Mouse (Mus musculus) ovary, postnatal 14 days (tissue): ENCODE results near the gene Ccdc34.

ENCODE experiments used
- DNase-seq: peaks from one replicate; pipeline ENCODE4 v3.0.0; 2022; ENCODE audit warnings: low spot score

Ccdc34 gene

GRCm38 (mm10) chr2:110017616-110018505 is at the start of gene Ccdc34:
Gene Ccdc34 (plus strand): TSS chr2:110017817.
- peak; percentile 85 for DNase-seq

DNA sequence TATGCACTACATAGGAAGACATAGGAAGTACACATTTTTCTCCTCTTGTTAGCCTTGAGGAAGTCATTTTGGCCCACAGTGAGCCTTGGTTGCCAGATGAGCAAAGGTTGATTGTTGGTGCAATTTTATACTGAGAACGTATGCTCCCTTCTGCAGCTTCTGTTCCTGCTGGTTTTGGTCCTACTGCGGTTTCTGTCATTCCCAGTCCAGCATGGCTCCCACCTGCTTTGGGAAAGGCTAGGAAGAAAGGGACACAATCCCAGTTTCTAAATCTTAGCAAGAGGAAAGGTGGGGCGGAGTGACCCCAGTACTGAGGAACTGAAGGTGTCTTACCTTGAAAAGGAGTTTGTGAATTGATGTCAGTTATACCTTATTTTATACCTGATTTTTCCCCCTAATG is 48.2 kb upstream of the Ccdc34 start:
- no peak for DNase-seq

DNA sequence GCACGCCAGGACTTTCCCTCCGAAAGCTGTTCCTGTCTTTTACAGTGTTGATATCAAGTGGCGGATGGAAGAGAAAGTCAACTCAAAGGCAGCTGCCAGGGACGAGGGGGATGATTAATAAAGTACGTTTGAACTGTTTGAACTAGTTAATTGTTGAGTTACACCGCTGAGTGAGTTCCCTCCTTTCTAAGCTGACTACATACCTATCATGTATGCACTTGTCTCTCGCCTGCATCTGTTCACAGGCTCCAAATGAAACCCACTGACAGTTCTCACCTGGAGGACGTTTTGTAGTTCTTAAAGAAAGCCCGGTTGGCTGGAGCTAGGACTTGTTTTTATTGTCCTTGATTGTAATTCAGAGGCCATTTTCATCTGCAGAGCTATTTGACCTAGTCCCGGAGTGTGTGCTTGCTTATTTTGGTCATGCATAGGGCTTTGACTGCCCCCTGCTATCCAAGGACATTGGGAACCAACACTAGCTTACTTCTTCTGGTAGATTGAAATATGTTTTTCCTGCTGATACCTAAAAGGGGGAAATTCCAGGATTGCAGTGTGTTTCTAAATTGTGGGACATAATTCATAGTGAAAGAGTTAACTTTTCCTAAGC is 47.6 kb upstream of the Ccdc34 start:
- no peak for DNase-seq

- no peak for DNase-seq
These were observed 46.7 kb upstream of the Ccdc34 start for GRCm38 (mm10) chr2:109970744-109971410.

DNA sequence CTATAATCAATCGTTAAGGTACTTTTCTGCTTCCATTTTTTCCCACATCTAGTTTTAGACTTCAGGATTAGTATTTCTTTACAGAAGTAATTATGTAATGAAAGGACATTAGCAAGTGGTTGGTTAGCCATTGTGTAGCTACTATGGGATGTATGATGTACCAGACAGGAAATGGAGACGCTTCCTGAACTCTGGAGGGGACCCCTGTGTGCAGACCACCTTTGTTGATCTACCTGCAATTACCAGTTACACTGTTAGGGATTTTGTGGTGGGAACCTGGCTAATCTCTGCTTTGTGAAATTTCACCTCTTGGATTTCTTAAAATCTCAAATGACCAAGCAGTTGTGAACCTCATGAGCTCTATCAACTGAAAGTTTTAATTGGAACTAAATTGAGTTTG is 45.3 kb upstream of the Ccdc34 start:
- no peak for DNase-seq

DNA sequence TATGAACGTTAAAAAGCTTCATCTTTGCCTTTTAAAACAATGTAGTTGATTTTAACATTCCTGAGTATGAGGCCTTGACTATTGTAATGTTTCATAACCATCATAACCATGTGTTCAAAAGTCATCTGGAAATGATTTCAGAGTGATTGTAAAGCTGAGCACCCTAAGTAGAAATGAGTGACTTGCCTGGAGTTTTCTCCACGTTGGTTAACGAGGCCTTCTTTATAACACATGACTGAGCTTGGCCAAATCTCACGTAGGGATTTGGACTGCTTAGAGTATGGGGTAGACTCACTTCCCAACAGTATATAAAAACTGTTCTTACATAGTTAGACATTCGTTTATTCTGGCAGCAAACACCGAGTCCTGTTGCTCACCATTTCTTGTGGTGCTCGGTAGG is 44.7 kb upstream of the Ccdc34 start:
- no peak for DNase-seq

DNA sequence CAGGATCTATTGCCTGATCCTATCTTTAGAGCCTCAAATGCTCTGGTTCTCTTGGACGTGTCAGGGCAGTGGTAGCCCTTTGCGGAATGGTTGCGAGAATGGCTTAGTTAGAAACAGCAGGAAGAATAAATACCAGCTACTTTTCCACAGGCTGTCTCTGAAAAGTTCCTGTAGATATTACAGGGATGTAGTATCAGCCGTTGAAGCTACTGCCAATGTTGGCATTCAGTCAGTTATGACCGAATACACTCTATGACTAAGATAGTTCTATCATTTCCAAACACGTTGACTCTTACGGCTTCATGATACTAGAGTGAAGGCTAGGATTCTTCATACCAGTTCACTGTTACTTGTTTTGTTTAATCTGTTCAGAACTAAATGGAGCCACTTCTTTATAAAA is 42.8 kb upstream of the Ccdc34 start:
- DNase-seq: no peak

- no peak for DNase-seq
These were observed 41.4 kb upstream of the Ccdc34 start for GRCm38 (mm10) chr2:109976181-109976580.

GRCm38 (mm10) chr2:109977322-109977721 is 40.3 kb upstream of the Ccdc34 start:
- no peak for DNase-seq

DNA sequence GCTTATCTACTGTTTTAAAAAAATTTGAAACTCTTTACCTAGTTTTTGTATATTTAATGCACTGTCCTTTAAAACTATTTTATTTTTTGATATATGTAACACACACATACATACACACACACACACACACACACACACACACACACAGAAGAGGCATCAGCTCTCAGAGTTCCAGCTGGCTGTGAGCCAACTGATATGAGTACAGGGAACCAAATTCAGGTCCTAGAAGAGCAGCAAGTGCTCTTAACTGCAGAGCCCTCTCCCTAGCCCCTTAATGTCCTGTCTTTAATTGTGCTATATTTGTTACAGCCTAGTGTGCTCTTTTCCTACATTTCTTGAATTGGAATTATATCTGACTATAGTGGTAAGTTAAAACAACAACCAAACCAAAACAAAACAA is 38.4 kb upstream of the Ccdc34 start:
- no peak for DNase-seq

DNA sequence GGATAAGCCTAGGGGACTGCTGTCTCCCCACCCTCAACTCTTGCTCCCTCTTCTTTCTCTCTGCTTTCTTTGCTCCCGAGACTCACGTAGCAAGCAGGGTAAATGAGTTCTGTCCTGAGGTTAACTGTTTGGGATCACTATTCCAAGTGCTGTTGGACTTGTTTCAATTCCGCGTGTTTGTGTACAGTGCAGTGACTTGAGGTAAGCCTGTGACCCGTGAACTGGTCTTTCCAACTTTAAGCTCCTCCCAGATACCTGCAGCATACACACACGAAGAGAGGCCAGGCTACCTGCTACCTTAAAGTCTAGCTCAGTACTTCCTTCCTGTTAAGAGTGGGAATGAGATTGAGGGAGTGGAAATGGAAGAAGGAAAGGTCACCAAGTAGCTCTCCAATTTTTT is 34.2 kb upstream of the Ccdc34 start:
- DNase-seq: no peak

DNA sequence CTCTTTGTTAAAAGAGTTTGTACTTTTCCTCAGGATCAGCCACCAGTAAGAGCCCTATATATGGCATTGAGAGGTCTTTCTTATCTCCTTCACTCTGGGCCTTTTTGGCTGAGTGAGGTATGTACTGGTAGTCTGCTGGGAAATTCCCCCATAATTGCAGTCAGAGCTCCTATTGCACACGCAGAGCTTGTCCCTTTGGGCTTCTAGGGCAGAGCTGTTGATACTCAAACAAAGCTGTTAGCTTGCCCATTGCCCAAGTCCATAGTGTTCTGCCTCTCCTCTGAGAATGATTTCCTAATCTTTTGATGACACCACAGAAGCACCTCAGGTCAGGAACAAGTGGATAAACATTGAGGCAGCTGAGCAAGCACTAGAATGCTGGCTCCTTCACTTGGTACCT is 32.7 kb upstream of the Ccdc34 start:
- no peak for DNase-seq

- no peak for DNase-seq
These were observed 32.1 kb upstream of the Ccdc34 start for GRCm38 (mm10) chr2:109985560-109985959.

GRCm38 (mm10) chr2:109986036-109986785 is 31.4 kb upstream of the Ccdc34 start:
- DNase-seq: no peak

- DNase-seq: no peak
These were observed 29.7 kb upstream of the Ccdc34 start for GRCm38 (mm10) chr2:109987946-109988345.

DNA sequence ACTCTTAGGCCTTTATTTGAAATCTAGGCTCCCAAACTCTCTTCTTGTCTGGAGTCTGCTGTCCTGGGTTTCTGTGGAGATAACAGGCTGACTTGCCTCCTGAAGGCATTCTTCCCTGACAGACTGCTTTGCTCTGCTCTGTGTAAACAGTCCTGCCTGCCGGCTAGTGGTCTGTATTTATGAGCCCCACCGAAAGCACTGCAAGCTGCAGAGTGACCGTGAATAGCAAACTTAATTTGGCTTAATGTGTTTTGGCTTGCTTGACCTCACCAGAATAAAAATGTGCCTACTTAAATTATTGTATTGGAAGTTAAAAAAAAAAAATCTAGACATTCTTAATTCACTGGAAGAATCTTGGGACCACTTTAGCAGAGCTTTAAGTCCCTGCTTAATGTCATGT is 28.4 kb upstream of the Ccdc34 start:
- no peak for DNase-seq

- DNase-seq: no peak
These were observed 27.7 kb upstream of the Ccdc34 start for GRCm38 (mm10) chr2:109989679-109990473.

- DNase-seq: no peak
These were observed 25.9 kb upstream of the Ccdc34 start for GRCm38 (mm10) chr2:109991754-109992153.

GRCm38 (mm10) chr2:109992448-109993073 is 25.1 kb upstream of the Ccdc34 start:
- DNase-seq: no peak

DNA sequence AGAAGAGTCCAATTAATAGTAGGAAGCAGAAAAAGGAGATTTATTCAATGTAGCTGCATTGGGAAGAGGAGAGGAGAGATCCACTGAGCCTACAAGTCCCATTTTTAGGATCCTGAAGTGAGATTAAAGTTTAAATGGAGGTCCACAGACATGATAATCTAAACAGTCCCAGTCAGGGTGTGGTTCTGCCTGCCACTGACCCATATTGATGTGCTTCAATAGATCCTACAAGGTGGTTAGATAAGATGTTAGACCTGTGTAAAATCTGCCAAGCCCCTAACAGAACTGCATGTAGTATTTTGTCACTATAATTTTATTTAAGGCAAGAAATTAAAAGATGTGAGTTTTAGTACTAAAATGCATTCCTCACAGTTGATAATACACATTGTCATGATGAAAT is 24.2 kb upstream of the Ccdc34 start:
- DNase-seq: no peak

DNA sequence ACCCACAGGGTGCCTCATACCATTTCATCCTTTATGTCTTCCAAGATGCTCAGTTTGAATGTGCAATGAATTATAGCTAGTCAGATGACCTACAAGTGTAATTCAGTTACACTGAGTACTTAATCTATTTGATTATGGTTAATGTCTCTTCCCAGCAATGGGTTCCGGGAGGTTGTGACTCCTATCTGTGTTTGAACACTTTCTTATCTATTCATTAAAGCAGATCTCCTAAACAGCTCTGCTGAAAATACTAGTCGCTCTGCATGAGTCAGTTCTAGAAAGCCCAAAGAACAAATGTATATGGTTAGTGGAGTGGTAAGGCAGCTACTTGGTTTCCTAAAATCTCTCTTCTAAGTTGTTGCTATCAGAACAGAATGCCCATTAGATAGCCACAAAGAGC is 22.6 kb upstream of the Ccdc34 start:
- no peak for DNase-seq
